Mouse (Mus musculus): ENCODE data around the gene Ugt1a6b. TPM values are rescaled to one million over a fixed set of nuclear protein-coding genes. Genes with fewer than 3 reads are reported as not detected.
"Not testable (repeated sequence)": the region's sequence is repeated elsewhere in the genome, so short reads cannot be mapped to it uniquely, and the experiment has no call there.

Gene Ugt1a6b
- polyA plus RNA-seq, 2 experiments = 0.24 to 1.0 TPM

GRCm38 (mm10) chr1:88130223-88130622, 27.2 kb downstream of the Ugt1a6b start:
- not testable (repeated sequence) for H3K27ac ChIP-seq (replicated peaks; ENCODE audit: low read depth, low read length); H3K4me3 ChIP-seq (replicated peaks; ENCODE audit: low read length); H3K9ac ChIP-seq (ENCODE audit: low read depth, low read length, severe bottlenecking); DNase-seq (ENCODE audit: low spot score); H3K9me3 ChIP-seq (ENCODE audit: control insufficient read depth, low read length); ATAC-seq (ENCODE audit: low FRiP score, low read depth); H3K27me3 ChIP-seq (ENCODE audit: control insufficient read depth, insufficient read depth, low read length); H3K4me2 ChIP-seq (replicated peaks; ENCODE audit: low read depth, low read length, severe bottlenecking); H3K4me1 ChIP-seq (ENCODE audit: control insufficient read depth, insufficient read depth, low read length); H3K36me3 ChIP-seq (ENCODE audit: control insufficient read depth, insufficient read depth, low read length)
- WGBS = 72% methylated on average over 1 of the region's 1 CpGs

- WGBS = 42% methylated on average over 3 of the region's 3 CpGs
- no peaks in the 10 kb centered on the region for H3K27me3 ChIP-seq (ENCODE audit: control insufficient read depth, insufficient read depth, low read length)
- no peak for ATAC-seq (ENCODE audit: low FRiP score, low read depth)
- H3K36me3 ChIP-seq (ENCODE audit: control insufficient read depth, insufficient read depth, low read length) = no peaks in the 10 kb centered on the region
- H3K9ac ChIP-seq (ENCODE audit: low read depth, low read length, severe bottlenecking) = no peak overlapping the region
- H3K27ac ChIP-seq (replicated peaks; ENCODE audit: low read depth, low read length) = 0 out of 2 replicates have a peak overlapping the region, but pooled peaks have one; percentile 33
- H3K4me3 ChIP-seq (replicated peaks; ENCODE audit: low read length) = no peak overlapping the region
- TF ChIP-seq POLR2A (IDR thresholded peaks at IDR 0.05; ENCODE audit: borderline replicate concordance, extremely low read depth, insufficient read depth, insufficient read length) = no peak
- no peak overlapping the region for H3K4me2 ChIP-seq (replicated peaks; ENCODE audit: low read depth, low read length, severe bottlenecking)
- H3K9me3 ChIP-seq (ENCODE audit: control insufficient read depth, low read length) = no peaks in the 10 kb centered on the region
- DNase-seq (ENCODE audit: low spot score) = no peak
- H3K4me1 ChIP-seq (ENCODE audit: control insufficient read depth, insufficient read depth, low read length) = 0 out of 2 replicates have a peak, but pooled peaks cover 4% of the 10 kb centered on the region
These were observed 30.9 kb downstream of the Ugt1a6b start for GRCm38 (mm10) chr1:88133908-88134456.

GRCm38 (mm10) chr1:88134457-88135011, 31.5 kb downstream of the Ugt1a6b start, which contains the start of gene Ugt1a6a:
Gene Ugt1a6a, plus strand, starts transcription at chr1:88134809.
- not testable (repeated sequence) for H3K4me1 ChIP-seq (ENCODE audit: control insufficient read depth, insufficient read depth, low read length); H3K4me3 ChIP-seq (replicated peaks; ENCODE audit: low read length); H3K9me3 ChIP-seq (ENCODE audit: control insufficient read depth, low read length); H3K36me3 ChIP-seq (ENCODE audit: control insufficient read depth, insufficient read depth, low read length); H3K27me3 ChIP-seq (ENCODE audit: control insufficient read depth, insufficient read depth, low read length); H3K9ac ChIP-seq (ENCODE audit: low read depth, low read length, severe bottlenecking); ATAC-seq (ENCODE audit: low FRiP score, low read depth); H3K4me2 ChIP-seq (replicated peaks; ENCODE audit: low read depth, low read length, severe bottlenecking)
- 0 out of 2 replicates have a peak within 1 kb of the TSS, but pooled peaks have one; percentile 33 for H3K27ac ChIP-seq (replicated peaks; ENCODE audit: low read depth, low read length)
- peak; percentile 12 for DNase-seq (ENCODE audit: low spot score)
- WGBS = 50% methylated on average over 5 of the region's 5 CpGs

GRCm38 (mm10) chr1:88135229-88135904, 32.3 kb downstream of the Ugt1a6b start:
- not testable (repeated sequence) for DNase-seq (ENCODE audit: low spot score); H3K4me3 ChIP-seq (replicated peaks; ENCODE audit: low read length); H3K4me1 ChIP-seq (ENCODE audit: control insufficient read depth, insufficient read depth, low read length); H3K4me2 ChIP-seq (replicated peaks; ENCODE audit: low read depth, low read length, severe bottlenecking); H3K27me3 ChIP-seq (ENCODE audit: control insufficient read depth, insufficient read depth, low read length); H3K36me3 ChIP-seq (ENCODE audit: control insufficient read depth, insufficient read depth, low read length); ATAC-seq (ENCODE audit: low FRiP score, low read depth); H3K27ac ChIP-seq (replicated peaks; ENCODE audit: low read depth, low read length); H3K9ac ChIP-seq (ENCODE audit: low read depth, low read length, severe bottlenecking); H3K9me3 ChIP-seq (ENCODE audit: control insufficient read depth, low read length)
- WGBS = 92% methylated on average over 5 of the region's 6 CpGs

GRCm38 (mm10) chr1:88136646-88137045, 33.6 kb downstream of the Ugt1a6b start:
- no peaks in the 10 kb centered on the region for H3K9me3 ChIP-seq (ENCODE audit: control insufficient read depth, low read length)
- 74% methylated on average over 2 of the region's 2 CpGs for WGBS
- H3K4me3 ChIP-seq (replicated peaks; ENCODE audit: low read length) = no peak overlapping the region
- no peak overlapping the region for H3K9ac ChIP-seq (ENCODE audit: low read depth, low read length, severe bottlenecking)
- H3K27me3 ChIP-seq (ENCODE audit: control insufficient read depth, insufficient read depth, low read length) = no peaks in the 10 kb centered on the region
- no peak overlapping the region for H3K4me2 ChIP-seq (replicated peaks; ENCODE audit: low read depth, low read length, severe bottlenecking)
- ATAC-seq (ENCODE audit: low FRiP score, low read depth) (no peak), DNase-seq (ENCODE audit: low spot score) (no peak)
- no peak for TF ChIP-seq POLR2A (IDR thresholded peaks at IDR 0.05; ENCODE audit: borderline replicate concordance, extremely low read depth, insufficient read depth, insufficient read length)
- no peak overlapping the region for H3K27ac ChIP-seq (replicated peaks; ENCODE audit: low read depth, low read length)
- 0 out of 2 replicates have a peak, but pooled peaks cover 4% of the 10 kb centered on the region for H3K4me1 ChIP-seq (ENCODE audit: control insufficient read depth, insufficient read depth, low read length)
- H3K36me3 ChIP-seq (ENCODE audit: control insufficient read depth, insufficient read depth, low read length) = no peaks in the 10 kb centered on the region

Data from limb, embryonic 14.5 days (tissue).